Mouse (Mus musculus) adrenal gland (tissue): ENCODE data around the gene Tspan9.

Source experiments
- intact Hi-C: fragments of 180-260 bp; cut with DNase I; formaldehyde crosslinking; loops from one replicate; pipeline ENCODE4 v1.15.1; 2025

Gene Tspan9

GRCm38 (mm10) chr6:128079576-128080224, 63.7 kb downstream of the Tspan9 start:
- intact Hi-C loops: no loop called here

- intact Hi-C loops: no loop called here
Observed at GRCm38 (mm10) chr6:128078508-128078907, 64.9 kb downstream of the Tspan9 start.

GRCm38 (mm10) chr6:128076104-128077020, 67.0 kb downstream of the Tspan9 start:
- intact Hi-C loops: no loop called here

DNA sequence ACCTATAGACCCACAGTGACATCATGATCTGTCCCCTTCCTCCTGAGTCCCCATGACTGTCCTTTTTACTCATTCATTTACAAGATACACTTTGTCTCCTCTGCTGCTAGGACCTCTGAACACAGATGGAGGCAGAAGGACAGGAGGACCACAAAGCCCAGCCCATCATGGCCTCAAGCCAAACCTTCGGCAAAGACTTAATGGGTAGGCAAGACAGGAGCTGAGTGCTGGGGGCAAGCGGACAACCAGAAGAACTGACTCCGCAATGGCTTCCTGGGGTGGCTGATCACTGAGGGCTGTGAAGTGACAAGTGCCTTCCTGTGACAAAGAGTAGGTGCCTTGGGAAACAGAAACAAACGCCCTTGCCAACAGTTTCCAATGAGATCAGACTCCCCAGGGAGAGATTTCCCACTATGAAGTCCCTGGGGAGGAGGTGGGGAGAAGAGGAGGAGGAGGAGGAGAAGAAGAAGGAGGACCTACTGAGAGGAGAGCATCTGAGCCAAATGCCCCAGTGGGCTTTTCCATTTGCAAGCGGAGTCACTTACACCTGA, 67.9 kb downstream of the Tspan9 start:
- intact Hi-C loops: no loop called here

GRCm38 (mm10) chr6:128070921-128071558, 72.4 kb downstream of the Tspan9 start:
- intact Hi-C loops: no loop called here

- intact Hi-C loops: no loop called here
Observed at GRCm38 (mm10) chr6:128070072-128070872, 73.1 kb downstream of the Tspan9 start.

- intact Hi-C loops: no loop called here
Observed at GRCm38 (mm10) chr6:128068144-128068543, 75.2 kb downstream of the Tspan9 start.

GRCm38 (mm10) chr6:128065982-128066381, 77.4 kb downstream of the Tspan9 start:
- intact Hi-C loops: no loop called here

DNA sequence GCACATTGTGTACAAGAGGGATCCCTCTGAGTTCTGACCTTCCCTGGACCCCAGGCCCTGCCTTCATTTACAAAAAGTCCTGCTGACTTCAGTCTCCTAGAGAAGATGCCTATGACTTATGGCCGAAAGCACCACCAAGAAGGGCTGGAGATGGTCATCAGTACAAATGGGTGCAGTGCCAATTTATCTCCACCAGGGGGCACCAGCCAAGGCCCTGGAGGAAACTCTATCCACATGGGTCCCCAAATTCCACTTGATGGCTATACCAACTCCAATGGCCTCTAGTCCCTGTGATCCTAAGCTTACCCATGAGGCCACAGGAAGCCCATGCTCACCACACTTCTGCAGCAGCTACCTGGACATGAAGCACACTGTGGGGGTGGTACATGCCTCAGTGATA, 79.9 kb downstream of the Tspan9 start:
- intact Hi-C loops: no loop called here

DNA sequence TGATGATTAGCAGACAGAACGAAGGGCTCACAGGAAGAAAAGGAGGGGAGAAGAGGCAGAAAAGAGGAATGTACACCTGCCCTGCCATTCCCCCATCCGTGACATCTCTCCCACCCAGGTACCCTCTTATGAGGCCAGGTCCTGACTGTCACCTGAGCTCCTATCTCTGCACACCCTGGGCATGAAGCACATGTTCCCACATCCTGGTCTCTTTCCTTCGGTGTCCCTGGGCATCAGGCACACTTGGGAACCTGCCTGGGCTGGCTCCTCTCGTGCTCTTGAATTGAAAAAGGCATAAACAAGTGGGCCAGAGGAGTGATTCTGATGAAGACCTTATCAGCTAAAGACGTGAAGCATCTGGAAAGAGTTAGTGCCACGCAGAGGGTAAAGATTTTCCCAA, 80.6 kb downstream of the Tspan9 start:
- intact Hi-C loops: no loop called here

DNA sequence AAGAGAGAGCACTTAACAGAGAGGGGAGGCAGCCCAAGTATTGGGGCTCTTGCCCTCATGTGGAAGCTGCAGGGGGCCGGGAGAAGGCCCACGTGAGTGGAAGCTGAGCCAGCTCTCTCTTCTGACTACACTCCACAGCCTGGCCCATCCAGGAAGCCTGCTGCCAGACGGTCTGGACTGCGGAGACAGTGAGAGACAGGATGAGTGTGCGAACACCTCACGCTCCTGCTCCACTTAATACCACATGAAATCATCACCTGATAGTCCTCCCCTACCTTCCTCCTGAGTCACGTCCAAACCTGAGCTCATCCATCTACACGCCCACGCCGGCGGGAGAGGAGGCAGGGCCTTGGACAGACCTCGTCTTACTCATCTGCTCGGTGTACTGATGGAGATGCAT, 81.2 kb downstream of the Tspan9 start:
- intact Hi-C loops: no loop called here

DNA sequence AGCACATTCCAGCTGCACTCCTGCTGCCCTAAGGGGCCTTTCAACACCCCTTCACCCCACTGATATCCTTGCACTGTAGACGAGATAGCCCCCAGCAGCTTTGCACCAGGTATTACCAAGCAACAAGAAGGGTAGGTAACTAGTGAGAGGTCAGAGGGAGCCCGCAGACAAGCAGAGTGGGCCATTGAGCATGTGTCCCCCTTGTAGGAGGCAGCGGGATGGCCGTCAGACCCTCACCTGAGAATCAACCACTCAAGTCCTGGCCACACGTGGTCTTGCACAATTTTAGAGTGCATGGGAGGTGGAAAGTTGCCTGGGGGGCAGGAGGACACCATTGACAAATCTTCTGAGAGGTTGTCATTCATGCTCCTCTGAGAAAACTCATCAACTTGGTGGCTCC, 82.1 kb downstream of the Tspan9 start:
- intact Hi-C loops: no loop called here

- intact Hi-C loops: no loop called here
Observed at GRCm38 (mm10) chr6:128058570-128058969, 84.8 kb downstream of the Tspan9 start.

- intact Hi-C loops: no loop called here
Observed at GRCm38 (mm10) chr6:128058157-128058556, 85.2 kb downstream of the Tspan9 start.

DNA sequence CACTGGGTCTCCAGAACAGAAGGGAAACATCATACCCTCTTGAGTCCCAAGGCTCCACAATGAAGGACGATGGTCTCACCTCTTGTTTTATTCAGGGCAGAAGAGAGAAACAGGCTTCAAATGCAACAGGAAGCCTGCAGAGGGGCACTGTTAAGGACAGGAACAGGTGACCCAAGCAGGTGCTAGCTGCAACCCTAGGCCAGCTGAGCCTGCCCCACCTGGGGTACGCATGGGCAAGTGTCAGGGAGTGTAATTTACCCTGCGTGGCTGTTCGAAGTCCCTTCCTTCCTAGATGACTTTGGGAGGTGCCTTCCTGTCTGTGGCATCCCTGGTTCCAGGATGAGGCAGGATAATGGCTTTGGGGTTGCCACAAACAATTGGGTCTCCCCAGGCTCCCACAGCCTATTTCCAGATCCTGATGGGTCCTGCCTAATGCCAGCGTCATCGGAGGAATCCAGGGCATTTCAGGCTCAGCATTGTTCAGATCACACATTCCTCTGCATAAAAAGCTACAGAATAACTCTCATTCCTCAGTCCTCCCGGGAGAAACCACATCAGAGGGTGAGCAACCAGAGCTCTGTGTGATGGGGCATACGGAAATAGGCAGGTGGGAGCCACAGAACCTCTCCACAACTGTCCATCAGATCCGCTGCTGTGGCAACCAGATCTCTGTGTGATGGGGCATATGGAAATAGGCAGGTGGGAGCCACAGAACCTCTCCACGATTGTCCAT, 90.2 kb downstream of the Tspan9 start:
- intact Hi-C loops: no loop called here

GRCm38 (mm10) chr6:128047671-128048070, 95.7 kb downstream of the Tspan9 start:
- intact Hi-C loops: no loop called here

- intact Hi-C loops: no loop called here
Observed at GRCm38 (mm10) chr6:128047239-128047638, 96.2 kb downstream of the Tspan9 start.

- intact Hi-C loops: no loop called here
Observed at GRCm38 (mm10) chr6:128046799-128047198, 96.6 kb downstream of the Tspan9 start.

DNA sequence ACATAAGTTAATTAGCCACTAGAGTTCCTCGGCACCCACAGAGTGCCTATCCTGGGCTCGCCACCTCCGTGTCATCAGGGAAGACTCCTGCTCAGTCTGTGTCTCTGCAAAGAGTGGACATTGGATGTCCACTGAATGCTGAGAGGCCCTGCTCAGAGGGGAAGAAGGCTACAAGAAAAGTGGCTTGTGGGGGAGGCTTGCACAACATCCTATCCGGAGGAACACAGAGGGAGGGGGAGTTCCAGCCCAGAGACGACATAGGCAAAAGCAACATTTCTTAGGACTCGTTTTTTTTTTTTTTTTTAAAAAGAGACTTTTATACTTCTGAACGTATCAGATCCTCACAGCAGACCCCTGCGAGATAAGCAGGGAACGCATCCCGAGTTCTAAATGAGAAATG, 98.7 kb downstream of the Tspan9 start:
- intact Hi-C loops: no loop called here

GRCm38 (mm10) chr6:128043486-128043885, 99.9 kb downstream of the Tspan9 start:
- intact Hi-C loops: no loop called here
